Mouse (Mus musculus) mesoderm, embryonic 11.5 days (tissue): ENCODE measurements around the gene Zfp991.
"Not testable (repeated sequence)": the region's sequence is repeated elsewhere in the genome, so short reads cannot be mapped to it uniquely, and the experiment has no call there.

Source experiments
- DNase-seq: peaks from one replicate; pipeline ENCODE4 v3.0.0-alpha.2; 2012; ENCODE audit warnings: low read depth, low spot score

Gene Zfp991

DNA sequence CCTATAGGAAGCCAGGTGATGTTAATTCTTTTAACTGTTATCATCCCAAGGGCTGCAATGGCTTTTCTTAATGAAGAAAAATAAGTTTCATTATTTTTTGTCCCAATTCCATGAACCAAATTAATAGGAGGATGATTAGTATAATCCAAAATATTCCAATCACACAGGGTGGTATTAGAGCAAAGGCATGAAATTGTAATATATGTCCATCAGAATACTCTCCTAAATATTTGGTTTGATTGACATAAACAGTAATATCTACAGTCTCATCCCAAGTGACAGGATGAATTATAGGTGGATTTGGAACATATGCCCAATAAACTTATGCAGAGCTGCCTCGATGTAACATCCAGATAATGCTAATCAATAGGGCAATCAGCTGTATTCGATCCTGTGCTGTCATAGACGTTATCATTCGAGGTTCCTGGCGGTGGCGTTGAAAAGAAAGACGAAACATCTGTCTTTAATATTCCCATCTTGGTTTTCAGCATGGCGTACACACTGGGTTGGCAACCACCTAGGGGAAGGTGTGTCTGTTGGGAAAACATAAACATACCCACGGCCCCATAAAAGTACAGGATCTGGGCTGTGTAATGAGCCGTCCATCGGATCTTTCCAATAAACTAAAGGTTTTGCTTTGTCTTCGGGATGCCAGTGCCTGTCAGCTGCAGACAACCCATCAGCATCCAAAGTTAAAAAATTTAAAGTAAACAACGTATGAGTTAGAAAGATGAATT, 50.3 kb downstream of the Zfp991 start:
- DNase-seq: not testable (repeated sequence)

DNA sequence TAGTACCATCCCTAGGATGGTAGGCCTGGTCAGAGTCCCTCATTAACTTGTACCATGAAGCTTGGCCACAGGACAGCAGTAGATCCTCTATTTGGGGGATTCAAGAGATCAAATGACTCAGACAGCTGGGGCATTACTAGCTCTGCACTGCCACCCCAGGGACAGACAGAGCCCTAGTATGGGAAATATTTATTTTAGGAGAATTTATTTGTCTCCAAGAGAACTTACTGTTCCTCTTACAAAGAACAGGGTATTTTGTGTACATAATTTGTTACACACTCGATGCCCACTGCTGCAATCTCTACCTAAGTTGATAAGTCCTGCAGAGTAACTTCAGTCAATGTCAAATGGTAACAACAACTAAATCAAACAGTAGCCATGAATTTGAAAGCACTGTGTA, 55.0 kb downstream of the Zfp991 start:
- DNase-seq: not testable (repeated sequence)

DNA sequence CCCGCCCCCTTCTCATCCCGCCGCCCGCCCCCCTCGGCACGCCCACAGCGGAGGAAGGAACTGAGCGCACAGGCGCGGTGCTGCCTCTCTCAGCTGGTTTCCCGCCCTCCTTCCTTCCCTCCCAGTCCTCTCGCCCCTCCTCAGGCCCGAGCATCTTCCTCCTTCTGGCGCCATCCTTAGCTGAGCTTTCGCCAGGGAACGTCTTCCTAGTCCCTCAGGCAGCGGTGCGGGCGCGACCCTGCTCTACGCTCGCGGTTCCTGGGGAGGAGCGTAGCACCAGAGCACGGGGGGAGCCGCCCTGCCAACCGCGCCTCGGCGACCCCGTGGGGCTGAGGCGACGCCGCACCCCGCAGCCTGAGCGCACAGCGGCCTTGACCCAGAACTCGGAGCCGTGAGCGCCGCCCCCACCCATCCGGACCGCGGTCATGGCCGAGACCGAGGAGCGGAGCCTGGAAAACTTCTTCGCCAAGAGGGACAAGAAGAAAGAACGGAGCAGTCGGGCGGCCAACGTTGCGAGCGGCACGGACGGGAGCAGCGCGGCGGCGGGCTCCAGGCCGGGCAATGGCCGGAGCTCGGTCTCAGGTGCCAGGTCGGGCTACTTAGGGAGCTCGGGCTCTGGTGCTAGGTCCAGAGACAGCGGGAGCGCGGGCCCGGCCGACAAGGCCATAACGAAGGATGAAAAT, 55.6 kb downstream of the Zfp991 start:
- DNase-seq: not testable (repeated sequence)

DNA sequence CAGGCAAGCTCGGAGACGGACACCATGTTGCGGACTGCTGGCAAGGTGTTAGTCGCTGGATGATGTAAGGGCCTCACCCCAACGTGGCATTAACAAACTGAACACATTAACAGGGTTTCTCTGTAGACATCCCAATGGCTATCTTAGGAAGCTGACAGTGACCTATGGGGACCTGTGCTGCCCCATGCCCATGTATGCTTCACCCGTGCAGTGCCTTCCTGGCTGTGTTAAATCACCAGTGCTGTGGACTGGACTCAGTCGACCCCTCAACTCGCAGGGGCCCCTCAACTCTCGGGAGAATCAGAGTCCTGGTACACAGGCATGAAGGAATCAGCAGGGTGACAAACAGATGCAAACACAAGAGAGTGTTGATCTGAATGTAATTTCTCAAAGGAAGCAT, 63.3 kb downstream of the Zfp991 start:
- not testable (repeated sequence) for DNase-seq

DNA sequence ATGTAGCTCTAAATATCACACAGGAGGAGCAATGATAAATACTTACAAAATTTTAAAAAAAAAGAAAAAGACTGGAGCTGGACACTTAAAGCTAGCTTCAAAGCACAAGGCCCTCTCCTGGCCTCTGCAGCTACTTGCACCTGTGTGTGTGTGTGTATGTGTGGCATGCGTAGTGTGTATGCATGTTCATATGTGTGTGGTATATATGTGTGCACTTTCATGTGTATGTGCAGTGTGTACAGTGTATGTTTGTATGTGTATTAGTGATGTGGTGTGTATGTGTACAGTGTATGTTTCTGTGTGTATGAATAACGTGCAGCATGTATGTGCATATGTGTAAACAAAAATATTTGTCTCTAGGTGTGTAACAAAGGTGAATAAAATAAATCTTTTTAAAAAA, 65.4 kb downstream of the Zfp991 start:
- DNase-seq: not testable (repeated sequence)

DNA sequence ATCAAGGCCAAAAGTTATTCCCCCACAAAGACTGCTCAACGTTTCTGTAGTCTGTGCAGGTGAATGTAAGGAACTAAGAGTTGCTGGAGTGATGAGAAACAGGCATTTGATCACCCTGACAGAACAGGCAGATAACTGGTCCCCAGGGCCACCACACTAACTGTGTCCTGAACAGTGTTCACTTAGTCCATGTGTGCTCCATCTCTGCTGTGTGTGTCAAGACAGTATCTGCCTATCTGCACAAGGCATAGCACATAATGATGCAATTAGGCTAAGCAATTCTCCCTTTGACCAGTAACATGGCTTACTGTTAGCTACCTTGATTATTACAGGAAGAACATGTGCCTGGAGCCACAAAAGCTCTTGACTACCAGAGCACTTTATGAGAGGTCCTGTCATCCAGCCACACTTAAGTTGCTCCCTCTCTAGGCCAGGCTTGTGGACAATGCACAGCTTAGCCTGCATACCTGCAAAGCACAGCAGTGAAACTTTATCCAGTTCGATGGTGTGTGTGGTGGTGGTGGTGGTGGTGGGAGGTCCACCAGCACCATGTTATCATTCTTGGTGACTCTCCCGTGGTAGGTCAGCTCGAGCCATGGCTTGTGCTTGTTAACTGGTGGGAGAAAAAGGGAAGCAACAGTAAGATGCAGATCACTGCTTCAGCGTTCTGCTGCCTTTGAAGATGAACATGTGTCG, 67.4 kb downstream of the Zfp991 start:
- DNase-seq: not testable (repeated sequence)

DNA sequence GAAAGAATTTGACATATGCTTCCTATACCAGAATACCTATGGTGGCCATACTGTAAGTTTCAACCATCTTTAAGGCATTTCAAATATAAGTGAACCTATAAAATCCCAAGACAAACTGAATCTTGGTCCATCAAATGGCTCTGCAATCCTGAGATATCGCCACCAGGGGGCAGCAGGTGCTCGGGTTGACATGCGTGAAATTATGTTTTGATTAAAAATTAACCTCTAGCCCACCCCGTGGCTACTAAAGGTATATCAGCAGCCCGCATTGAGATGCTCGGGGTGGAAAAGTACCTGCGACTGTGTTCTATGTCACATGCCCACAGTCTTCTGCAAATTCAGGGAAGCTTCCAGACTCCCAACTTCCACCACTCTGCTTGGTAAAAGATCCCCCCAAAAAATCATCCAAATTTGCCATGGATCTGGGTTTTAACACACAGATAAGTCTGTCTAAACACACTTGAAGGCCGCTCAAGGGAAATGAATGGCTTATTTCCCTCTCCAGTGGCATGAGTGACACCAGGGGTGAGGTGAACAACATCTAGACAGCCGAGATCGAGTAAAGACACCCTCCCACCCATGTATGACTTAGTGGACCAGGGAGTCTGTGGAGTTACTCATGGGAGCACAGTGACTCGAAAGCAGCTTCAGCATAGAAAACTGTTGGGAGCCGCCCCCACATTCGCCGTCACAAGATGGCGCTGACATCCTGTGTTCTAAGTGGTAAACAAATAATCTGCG, 70.3 kb downstream of the Zfp991 start:
- not testable (repeated sequence) for DNase-seq

DNA sequence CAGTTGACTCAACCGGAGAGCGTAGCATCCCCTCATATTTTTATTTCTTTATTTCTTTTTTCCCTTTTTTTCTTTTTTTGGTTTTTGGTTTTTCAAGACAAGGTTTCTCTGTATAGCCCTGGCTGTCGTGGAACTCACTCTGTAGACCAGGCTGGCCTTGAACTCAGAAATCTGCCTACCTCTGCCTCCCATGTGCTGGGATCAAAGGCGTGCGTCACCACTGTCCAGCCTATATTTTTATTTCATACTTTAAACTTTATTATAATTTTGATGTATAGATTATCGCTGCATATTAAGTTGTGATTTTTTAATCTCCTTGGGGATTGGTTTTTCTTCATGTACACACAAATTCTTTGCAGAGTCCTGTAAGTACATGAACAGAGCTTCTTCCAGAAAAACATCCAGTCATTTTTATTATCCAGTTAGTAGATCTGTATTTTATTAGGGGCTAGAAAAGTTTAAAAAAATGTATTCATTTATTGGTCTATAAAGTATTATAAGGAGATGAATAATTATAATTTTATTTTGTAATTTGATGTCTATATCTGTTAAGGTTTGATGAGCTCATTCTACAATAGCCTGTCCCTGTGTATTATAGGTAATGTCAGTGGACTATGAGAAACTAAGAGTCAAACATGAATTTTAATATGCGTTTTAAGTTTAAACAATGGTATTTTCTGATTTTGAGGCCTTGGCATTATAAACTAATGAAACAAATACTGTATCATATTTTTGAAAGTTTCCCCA, 80.5 kb downstream of the Zfp991 start:
- not testable (repeated sequence) for DNase-seq

DNA sequence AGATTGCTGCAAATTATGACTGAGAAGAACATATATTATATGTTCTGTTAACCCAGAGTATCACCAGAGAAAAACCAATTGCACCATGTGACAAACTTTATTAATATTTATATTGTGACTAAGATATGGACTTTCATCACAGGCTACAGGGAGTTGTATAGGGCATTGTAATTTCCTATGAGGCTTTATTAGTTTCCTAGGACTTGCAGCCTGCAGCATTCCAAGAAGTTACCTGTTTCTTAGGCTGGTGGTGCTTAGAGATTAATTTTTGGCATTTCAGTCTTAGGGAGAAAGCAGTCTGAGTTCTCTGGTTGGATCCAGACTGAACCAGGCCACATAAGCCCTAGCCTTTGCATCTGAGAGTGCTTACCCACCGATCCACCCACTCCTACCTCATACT, 82.4 kb downstream of the Zfp991 start:
- not testable (repeated sequence) for DNase-seq

DNA sequence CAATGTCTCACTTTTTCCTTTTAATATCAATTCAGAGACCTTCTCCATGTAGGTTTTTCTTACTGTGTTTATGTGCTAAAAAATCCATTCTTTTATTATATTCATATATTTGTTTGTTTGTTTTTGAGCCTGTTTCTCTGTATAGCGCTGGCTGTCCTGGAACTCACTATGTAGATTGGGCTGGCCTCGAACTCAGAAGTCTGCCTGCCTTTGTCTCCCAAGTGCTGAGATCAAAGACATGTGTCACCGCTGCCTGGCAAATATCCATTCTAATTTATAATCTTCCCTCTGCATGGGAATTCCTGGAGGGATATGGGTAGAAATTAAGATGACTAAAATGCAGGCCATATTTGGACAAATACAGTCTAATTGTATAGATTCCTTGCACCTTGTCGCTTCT, 85.8 kb downstream of the Zfp991 start:
- not testable (repeated sequence) for DNase-seq

DNA sequence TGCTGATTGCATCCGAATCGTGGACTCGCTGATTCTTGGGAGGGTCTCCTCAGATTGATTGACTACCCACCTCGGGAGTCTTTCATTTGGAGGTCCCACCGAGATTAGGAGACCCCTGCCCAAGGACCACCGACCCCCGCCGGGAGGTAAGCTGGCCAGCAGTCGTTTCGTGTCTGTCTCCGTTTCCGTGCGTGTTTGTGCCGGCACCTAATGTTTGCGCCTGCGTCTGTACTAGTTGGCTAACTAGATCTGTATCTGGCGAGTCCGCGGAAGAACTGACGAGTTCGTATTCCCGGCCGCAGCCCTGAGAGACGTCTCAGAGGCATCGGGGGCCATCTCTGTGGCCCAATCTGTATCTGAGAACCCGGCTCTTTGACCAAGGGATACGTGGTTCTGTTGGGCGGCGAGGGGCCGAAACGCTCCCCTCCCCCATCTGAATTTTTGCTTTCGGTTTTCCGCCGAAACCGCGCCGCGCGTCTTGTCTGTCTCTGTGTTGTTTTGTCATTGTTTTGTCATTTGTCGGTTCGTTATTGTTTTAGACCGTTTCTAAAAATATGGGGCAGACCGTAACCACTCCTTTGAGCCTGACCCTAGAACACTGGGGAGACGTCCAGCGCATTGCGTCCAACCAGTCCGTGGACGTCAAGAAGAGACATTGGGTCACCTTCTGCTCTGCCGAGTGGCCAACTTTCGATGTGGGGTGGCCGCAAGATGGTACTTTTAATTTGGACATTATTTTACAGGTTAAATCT, 87.7 kb downstream of the Zfp991 start:
- not testable (repeated sequence) for DNase-seq

DNA sequence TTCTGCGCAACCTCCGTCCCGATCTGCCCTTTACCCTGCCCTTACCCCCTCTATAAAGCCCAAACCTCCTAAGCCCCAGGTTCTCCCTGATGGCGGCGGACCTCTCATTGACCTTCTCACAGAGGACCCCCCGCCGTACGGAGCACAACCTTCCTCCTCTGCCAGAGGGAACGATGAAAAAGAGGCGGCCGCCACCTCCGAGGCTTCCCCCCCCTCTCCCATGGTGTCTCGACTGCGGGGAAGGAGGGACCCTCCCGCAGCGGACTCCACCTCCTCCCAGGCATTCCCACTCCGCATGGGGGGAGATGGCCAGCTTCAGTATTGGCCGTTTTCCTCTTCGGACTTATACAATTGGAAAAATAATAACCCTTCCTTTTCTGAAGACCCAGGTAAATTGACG, 88.4 kb downstream of the Zfp991 start:
- not testable (repeated sequence) for DNase-seq

DNA sequence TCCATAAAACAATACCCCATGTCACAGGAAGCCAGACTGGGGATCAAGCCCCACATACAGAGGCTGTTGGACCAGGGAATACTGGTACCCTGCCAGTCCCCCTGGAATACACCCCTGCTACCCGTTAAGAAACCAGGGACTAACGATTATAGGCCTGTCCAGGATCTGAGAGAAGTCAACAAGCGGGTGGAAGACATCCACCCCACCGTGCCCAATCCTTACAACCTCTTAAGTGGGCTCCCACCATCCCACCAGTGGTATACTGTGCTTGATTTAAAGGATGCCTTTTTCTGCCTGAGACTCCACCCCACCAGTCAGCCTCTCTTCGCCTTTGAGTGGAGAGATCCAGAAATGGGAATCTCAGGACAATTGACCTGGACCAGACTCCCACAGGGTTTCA, 90.2 kb downstream of the Zfp991 start:
- not testable (repeated sequence) for DNase-seq

DNA sequence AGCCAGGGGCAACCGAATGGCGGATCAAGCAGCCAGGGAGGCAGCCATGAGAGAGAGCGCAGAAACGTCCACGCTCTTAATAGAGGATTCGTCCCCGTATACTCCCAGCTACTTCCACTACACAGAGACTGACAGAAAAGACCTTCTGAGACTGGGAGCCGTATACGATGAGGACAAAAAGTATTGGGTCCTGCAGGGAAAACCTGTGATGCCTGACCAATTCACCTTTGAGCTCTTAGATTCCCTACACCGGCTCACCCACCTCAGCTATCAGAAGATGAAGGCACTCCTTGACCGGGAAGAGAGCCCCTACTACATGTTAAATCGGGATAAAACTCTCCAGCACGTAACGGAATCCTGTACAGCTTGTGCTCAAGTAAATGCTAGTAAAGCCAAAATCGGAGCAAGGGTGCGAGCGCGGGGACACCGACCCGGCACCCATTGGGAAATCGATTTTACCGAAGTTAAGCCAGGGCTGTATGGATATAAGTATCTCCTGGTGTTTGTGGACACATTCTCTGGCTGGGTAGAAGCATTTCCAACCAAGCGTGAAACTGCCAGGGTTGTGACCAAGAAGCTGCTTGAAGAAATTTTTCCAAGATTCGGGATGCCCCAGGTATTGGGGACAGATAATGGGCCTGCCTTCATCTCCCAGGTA, 92.1 kb downstream of the Zfp991 start:
- not testable (repeated sequence) for DNase-seq

DNA sequence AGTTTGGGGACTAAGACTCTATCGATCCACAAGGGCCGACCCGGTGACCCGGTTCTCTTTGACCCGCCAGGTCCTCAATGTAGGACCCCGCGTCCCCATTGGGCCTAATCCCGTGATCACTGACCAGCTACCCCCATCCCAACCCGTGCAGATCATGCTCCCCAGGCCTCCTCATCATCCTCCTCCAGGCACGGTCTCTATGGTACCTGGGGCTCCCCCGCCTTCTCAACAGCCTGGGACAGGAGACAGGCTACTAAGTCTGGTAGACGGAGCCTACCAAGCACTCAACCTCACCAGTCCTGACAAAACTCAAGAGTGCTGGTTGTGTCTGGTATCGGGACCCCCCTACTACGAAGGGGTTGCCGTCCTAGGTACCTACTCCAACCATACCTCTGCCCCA, 93.8 kb downstream of the Zfp991 start:
- DNase-seq: not testable (repeated sequence)

DNA sequence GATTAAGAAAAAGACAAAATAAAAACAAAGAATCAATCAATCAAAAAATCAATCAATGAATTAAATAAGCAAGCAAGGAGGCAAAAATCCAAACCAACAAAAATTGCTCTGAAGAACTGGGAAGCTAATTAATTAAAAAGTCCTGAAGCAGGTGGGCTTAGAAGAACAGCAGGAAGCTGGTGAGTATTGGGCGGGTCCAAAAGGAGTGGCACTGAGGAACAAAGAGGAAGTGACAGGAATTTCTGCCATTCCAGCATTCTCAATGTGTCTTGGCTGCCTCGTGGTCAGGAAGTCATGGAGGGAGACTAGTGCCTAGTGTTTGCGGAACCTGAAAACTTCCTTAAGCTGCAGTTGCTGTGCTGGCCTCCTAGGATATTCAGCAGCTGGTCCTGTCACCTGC, 98.2 kb downstream of the Zfp991 start:
- DNase-seq: not testable (repeated sequence)
